Mouse (Mus musculus) splenic B cell, adult 2 months (primary cell): ENCODE measurements around the gene Rin3.

Source experiments
- DNase-seq: peaks from one replicate; pipeline ENCODE4 v3.0.0-alpha.2; 2011; ENCODE audit warnings: low read depth, low spot score
- H3K27me3 ChIP-seq: 2 replicates; pipeline ENCODE4 v1.6.1; 2012; ENCODE audit warnings: mild to moderate bottlenecking, low read length, moderate library complexity, mixed read lengths; ENCODE audit not compliant: control insufficient read depth, poor library complexity, insufficient read depth, severe bottlenecking
- H3K36me3 ChIP-seq: 2 replicates; pipeline ENCODE4 v1.6.1; 2012; ENCODE audit warnings: mild to moderate bottlenecking, low read length, moderate library complexity, mixed read lengths; ENCODE audit not compliant: control insufficient read depth, poor library complexity, insufficient read depth, severe bottlenecking

Rin3 gene

DNA sequence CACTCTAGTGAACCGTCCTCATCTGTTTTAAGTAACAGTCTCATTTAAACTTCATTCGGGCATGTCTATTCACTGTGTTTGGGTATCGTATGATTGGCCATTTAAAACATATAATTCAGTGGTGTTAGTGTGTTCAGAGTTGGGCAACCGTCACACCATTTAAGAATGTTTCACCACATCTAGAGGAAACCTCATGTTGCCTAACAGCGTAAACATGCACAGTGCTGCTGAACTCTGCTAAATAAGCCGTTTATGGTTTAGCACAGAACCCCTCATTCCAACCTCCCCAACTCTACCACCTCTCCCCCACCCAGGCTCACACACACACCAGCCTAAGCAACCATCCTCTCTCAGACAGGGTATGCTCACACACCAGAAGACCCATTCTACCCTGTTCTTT, 65.6 kb downstream of the Rin3 start:
- no peak for DNase-seq
- Histone ChIP-seq H3K36me3 (no peaks in the 10 kb centered on the region; the same call in 1 of the 2 replicates), H3K27me3 (no peaks in the 10 kb centered on the region)

DNA sequence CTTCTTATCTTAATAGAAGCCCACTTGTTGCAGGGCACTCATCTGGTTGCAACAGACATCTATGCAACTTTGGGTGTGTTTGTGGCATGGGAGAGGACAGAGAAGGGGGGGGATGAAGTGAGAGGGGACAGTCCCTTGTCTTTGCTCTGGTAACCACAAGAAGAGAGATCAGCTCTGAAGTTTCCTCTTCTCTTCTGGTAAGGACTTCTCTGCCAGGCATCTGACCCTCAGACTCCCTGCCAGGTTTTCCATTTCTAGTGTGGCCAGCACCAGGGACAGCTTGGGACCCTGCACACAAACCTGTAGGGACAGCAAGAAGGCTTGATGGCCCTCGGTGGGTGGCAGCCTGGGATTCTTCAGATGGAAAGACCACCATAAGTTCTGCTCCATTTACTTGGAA, 68.1 kb downstream of the Rin3 start:
- Histone ChIP-seq H3K27me3 (no peaks in the 10 kb centered on the region), H3K36me3 (no peaks in the 10 kb centered on the region; the same call in 1 of the 2 replicates)
- peak; percentile 59 for DNase-seq

- peaks cover 6% of the 10 kb centered on the region for H3K36me3 ChIP-seq
- no peaks in the 10 kb centered on the region for H3K27me3 ChIP-seq
- peak; percentile 71 for DNase-seq
Measured at GRCm38 (mm10) chr12:102354126-102354984, 71.5 kb downstream of the Rin3 start.

- Histone ChIP-seq H3K36me3 (peaks cover 10% of the 10 kb centered on the region), H3K27me3 (no peaks in the 10 kb centered on the region)
- no peak for DNase-seq
Measured at GRCm38 (mm10) chr12:102355784-102356183, 72.9 kb downstream of the Rin3 start.

DNA sequence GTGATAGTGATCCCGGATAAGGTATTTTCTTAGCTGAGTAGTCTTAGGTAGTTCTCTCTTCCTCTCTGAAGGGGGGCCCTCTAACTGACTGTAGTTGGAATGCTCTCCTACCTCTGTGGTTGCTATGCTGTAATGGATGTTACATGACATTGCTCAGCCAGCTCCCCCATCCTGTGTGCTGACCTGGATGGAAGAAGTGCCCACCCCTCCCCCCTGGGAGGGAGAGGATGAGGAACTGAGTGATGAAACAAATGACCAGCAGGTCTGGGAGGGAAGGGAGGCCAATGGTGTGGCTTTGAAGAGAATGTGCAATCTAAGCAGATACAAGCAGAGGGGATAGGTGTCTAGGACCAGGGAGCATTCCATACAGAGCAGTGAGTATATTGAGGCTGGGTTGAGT, 73.9 kb downstream of the Rin3 start:
- no peak for DNase-seq
- H3K36me3 ChIP-seq, result peaks cover 12% of the 10 kb centered on the region
- H3K27me3 ChIP-seq, result no peaks in the 10 kb centered on the region

- DNase-seq, result no peak
- H3K27me3 ChIP-seq, result no peaks in the 10 kb centered on the region
- peaks cover 12% of the 10 kb centered on the region for H3K36me3 ChIP-seq
Measured at GRCm38 (mm10) chr12:102359390-102359789, 76.5 kb downstream of the Rin3 start.

GRCm38 (mm10) chr12:102361189-102362161, 78.6 kb downstream of the Rin3 start:
- Histone ChIP-seq H3K27me3 (no peaks in the 10 kb centered on the region), H3K36me3 (peaks cover 12% of the 10 kb centered on the region)
- DNase-seq, result no peak

GRCm38 (mm10) chr12:102365016-102365415, 82.2 kb downstream of the Rin3 start:
- H3K27me3 ChIP-seq, result no peaks in the 10 kb centered on the region
- H3K36me3 ChIP-seq, result peaks cover 9% of the 10 kb centered on the region
- DNase-seq, result peak; percentile 65

DNA sequence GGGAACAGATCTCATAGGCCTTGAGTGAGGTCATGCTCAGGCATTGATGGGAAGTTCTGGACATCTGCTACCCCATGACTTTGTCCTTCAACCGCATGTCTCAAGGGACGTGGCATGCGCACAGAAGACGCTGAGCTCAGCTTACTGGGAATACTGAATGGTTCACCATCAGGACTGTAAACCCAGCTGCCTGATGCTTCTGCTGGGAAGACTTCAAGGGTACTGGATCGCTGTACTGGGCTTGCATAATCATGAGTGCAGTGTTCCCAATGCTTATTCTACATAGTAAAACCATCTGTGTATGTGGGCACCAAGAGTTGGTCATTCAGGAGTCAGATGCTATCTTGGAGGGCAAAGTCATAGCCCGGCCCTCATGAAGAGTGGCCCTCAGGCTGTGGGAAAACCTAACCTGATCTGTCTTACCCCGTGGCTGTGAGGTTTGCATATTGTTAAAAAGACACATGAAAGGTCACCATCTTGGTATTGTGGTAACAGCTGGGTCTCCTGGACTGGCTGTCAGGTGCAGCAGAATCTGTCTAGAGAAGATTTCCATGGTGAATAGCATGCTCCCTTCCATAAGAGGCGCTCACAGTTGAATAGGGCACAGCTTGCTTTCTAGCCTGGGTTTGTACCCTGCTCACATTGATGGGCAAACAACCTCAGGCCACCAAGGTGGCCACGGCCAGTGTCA, 83.4 kb downstream of the Rin3 start:
- Histone ChIP-seq H3K36me3 (peaks cover 5% of the 10 kb centered on the region), H3K27me3 (no peaks in the 10 kb centered on the region)
- no peak for DNase-seq

DNA sequence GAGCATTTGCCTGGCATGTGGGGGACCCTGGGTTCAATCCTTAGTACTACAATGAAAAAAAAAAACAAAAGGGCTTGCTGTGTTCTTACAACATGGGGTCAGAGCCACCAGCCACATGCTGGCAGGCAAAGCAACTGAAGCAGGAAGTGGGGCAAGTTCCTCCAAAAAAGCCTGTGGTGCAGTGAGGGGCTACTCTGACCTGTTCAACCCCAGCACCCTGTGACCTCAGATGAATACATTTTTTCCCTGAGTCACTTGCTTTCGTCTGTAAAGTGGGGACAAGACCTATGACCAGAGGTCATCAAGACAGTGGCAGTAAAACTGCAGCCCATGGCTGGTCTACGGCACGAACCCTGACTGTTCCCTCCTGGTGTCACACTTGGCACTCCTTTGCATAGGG, 84.2 kb downstream of the Rin3 start:
- H3K36me3 ChIP-seq, result peaks cover 5% of the 10 kb centered on the region
- H3K27me3 ChIP-seq, result no peaks in the 10 kb centered on the region
- DNase-seq, result peak; percentile 38

- peak; percentile 61 for DNase-seq
- Histone ChIP-seq H3K27me3 (no peaks in the 10 kb centered on the region), H3K36me3 (peaks cover 5% of the 10 kb centered on the region)
Measured at GRCm38 (mm10) chr12:102368066-102368465, 85.2 kb downstream of the Rin3 start.

DNA sequence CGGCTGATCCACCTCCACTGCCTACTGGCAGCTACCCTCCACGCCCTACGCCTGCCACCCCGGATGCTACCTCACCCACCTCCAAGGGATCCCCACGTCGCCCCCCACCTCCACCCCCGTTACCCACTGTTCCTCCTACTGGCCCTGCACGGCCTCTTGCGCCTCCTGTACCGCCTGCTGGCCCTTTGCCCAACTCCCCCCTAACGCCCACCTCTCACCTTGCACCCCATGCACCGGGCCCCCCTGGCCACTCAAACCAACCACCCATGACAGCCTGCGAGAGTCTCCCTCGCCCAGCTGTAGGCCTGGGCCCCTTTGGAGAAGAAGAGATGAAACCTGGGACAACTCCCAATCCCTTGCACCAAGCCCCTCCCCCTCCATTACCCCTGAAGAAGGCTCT, 85.7 kb downstream of the Rin3 start:
- H3K36me3 ChIP-seq, result peaks cover 5% of the 10 kb centered on the region
- no peak for DNase-seq
- H3K27me3 ChIP-seq, result no peaks in the 10 kb centered on the region

GRCm38 (mm10) chr12:102369488-102370235, 86.8 kb downstream of the Rin3 start:
- H3K27me3 ChIP-seq, result no peaks in the 10 kb centered on the region
- no peak for DNase-seq
- H3K36me3 ChIP-seq, result peaks cover 11% of the 10 kb centered on the region

- H3K36me3 ChIP-seq, result peaks cover 11% of the 10 kb centered on the region
- H3K27me3 ChIP-seq, result no peaks in the 10 kb centered on the region
- DNase-seq, result peak; percentile 54
Measured at GRCm38 (mm10) chr12:102370931-102371500, 88.2 kb downstream of the Rin3 start.
